Mouse (Mus musculus) thymus, adult 18-20 months (tissue): ENCODE results near the gene B130006D01Rik.

Experiments used
- DNase-seq, 2 experiments: peaks; one replicate each; pipeline ENCODE4 v3.0.0; 2022; ENCODE audit warnings: mixed read lengths in 2 of 2

Gene B130006D01Rik

DNA sequence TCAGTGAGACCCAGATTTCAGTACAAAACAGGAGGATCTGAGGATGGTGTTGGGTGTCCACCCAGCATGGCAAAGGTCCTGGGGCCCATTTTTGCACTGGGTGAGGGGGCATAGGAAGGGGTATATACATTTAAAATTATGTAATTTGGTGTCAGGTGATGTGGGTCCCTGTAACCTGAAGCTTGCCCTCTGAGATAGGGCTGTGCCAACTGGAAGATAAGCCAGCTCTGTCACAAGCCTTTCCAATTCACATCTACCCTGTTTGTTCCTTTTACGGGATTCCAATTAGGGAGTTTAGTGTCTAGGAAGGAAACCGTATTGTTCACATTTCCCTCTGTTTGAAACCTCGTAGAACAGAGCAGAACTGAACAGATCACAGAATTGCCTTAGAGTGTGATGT, 49.9 kb downstream of the B130006D01Rik start:
- no peak for DNase-seq
